Mouse (Mus musculus): ENCODE results near the gene Met. TPM values are rescaled to one million over a fixed set of nuclear protein-coding genes. Genes with fewer than 3 reads are reported as not detected.

The Met gene
- polyA plus RNA-seq, 1 experiment = 6.8 TPM

- 24% methylated on average over 16 of the region's 16 CpGs for WGBS
These were observed 125.7 kb downstream of the Met start for GRCm38 (mm10) chr6:17589049-17589952.

GRCm38 (mm10) chr6:17589953-17590627 is 126.5 kb downstream of the Met start:
- WGBS = 19% methylated on average over 8 of the region's 8 CpGs
- no peak for DNase-seq (ENCODE audit: low read depth, low spot score)

More at GRCm38 (mm10) chr6:17589049-17589952, 125.7 kb downstream of the Met start:
- DNase-seq (ENCODE audit: low read depth, low spot score) = no peak

GRCm38 (mm10) chr6:17593971-17594370 is 130.4 kb downstream of the Met start:
- no peak for DNase-seq (ENCODE audit: low read depth, low spot score)
- 80% methylated on average over 2 of the region's 2 CpGs for WGBS

- 28% methylated on average over 11 of the region's 11 CpGs for WGBS
- peak; percentile 96 for DNase-seq (ENCODE audit: low read depth, low spot score)
These were observed 132.3 kb downstream of the Met start for GRCm38 (mm10) chr6:17595712-17596462.

- WGBS = 93% methylated on average over 5 of the region's 5 CpGs
- DNase-seq (ENCODE audit: low read depth, low spot score) = no peak
These were observed 135.8 kb downstream of the Met start for GRCm38 (mm10) chr6:17599373-17599772.

GRCm38 (mm10) chr6:17601526-17601925 is 137.9 kb downstream of the Met start:
- WGBS = 38% methylated on average over 2 of the region's 2 CpGs
- no peak for DNase-seq (ENCODE audit: low read depth, low spot score)

GRCm38 (mm10) chr6:17606915-17607314 is 143.3 kb downstream of the Met start:
- WGBS = 91% methylated on average over 1 of the region's 1 CpGs
- DNase-seq (ENCODE audit: low read depth, low spot score) = no peak

GRCm38 (mm10) chr6:17611352-17612010 is 147.9 kb downstream of the Met start:
- WGBS = 79% methylated on average over 11 of the region's 11 CpGs
- no peak for DNase-seq (ENCODE audit: low read depth, low spot score)

- DNase-seq (ENCODE audit: low read depth, low spot score) = peak; percentile 70
- 32% methylated on average over 4 of the region's 4 CpGs for WGBS
These were observed 149.1 kb downstream of the Met start for GRCm38 (mm10) chr6:17612652-17613051.

GRCm38 (mm10) chr6:17620823-17621222 is 157.2 kb downstream of the Met start:
- WGBS = 94% methylated on average over 4 of the region's 4 CpGs
- no peak for DNase-seq (ENCODE audit: low read depth, low spot score)

- DNase-seq (ENCODE audit: low read depth, low spot score) = no peak
- WGBS = 42% methylated on average over 3 of the region's 3 CpGs
These were observed 157.8 kb downstream of the Met start for GRCm38 (mm10) chr6:17621436-17621835.

Other genes with a start within 250 kb of the Met start
- 5.8 and 11.5 TPM in 2 replicates for gene Cav2, start 182.6 kb upstream of the Met start, polyA plus RNA-seq (2012; rRNA removed)
- gene Cav1, start 157.5 kb upstream of the Met start, polyA plus RNA-seq (2012; rRNA removed) = 118 and 147 TPM in 2 replicates
- gene Capza2, start 172.4 kb downstream of the Met start, polyA plus RNA-seq (2012; rRNA removed) = 21.5 and 24.8 TPM in 2 replicates
- gene St7, start 229.1 kb downstream of the Met start, polyA plus RNA-seq (2012; rRNA removed) = 7.7 and 8.9 TPM in 2 replicates

Data from large intestine, adult 2 months (tissue).